Mouse (Mus musculus): ENCODE data around the gene Smoc1. TPM values are rescaled to one million over a fixed set of nuclear protein-coding genes. Genes with fewer than 3 reads are reported as not detected.

The Smoc1 gene
- polyA plus RNA-seq, 1 experiment: 0.19 TPM

DNA sequence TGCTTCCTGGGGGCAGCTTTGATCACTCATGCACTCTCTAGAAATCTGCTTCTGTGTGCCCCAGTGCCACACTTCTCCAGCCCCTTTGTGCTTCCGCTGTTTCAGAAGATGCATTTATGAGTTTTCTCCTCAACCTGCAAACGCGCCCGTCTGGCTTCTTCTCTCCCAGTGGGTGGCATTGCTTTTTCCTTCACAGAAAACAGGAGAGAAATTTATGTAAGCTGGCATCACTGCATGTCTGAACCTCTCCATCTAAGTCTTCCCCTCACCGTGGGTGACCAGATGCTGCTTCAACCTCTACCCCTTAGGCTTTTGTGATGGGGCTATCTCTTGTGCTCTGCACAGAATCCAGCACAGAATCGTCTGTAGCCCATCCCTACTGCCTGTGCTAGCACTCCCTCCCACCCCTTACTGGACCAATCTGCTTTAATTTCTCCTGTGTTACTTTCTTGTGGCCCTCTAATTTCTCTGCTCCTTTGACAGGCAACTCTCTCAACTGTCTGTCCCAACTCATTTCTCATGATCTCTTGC, 35.3 kb downstream of the Smoc1 start:
- H3ac ChIP-seq (ENCODE audit: control insufficient read depth, insufficient read length): no peak overlapping the region
- TF ChIP-seq TCF12 (IDR thresholded peaks at IDR 0.05; ENCODE audit: insufficient read depth, poor library complexity, severe bottlenecking) (no peak), POLR2AphosphoS2 (IDR thresholded peaks at IDR 0.05; ENCODE audit: insufficient read length, low read depth) (no peak), SRF (IDR thresholded peaks at IDR 0.05; ENCODE audit: control insufficient read depth, insufficient read length, low read depth) (no peak), REST (IDR thresholded peaks at IDR 0.05; ENCODE audit: insufficient read depth, insufficient read length) (no peak), USF1 (IDR thresholded peaks at IDR 0.05; ENCODE audit: low read depth) (no peak), TCF3 (IDR thresholded peaks at IDR 0.05; ENCODE audit: insufficient read length, low read depth) (no peak), E2F4 (IDR thresholded peaks at IDR 0.05; ENCODE audit: insufficient read depth) (no peak), MAX (IDR thresholded peaks at IDR 0.05; ENCODE audit: low read depth) (no peak), MYOG (IDR thresholded peaks at IDR 0.05; ENCODE audit: control insufficient read depth in 1 of 3, insufficient read depth in 1 of 3, insufficient read length in 2 of 3, low read depth in 2 of 3) (no peak), POLR2A (IDR thresholded peaks at IDR 0.05; ENCODE audit: insufficient read length, low read depth) (no peak), CEBPB (IDR thresholded peaks at IDR 0.05; ENCODE audit: insufficient read depth, poor library complexity, severe bottlenecking) (no peak), MYOD1 (IDR thresholded peaks at IDR 0.05; ENCODE audit: control insufficient read depth in 1 of 3, insufficient read length in 2 of 3, low read depth in 2 of 3) (no peak)
- H3K79me2 ChIP-seq (ENCODE audit: control insufficient read depth, insufficient read depth): no peaks in the 10 kb centered on the region
- no peak overlapping the region for H3K4me2 ChIP-seq (ENCODE audit: low read depth)
- no peak overlapping the region for H3K4me3 ChIP-seq
- no peaks in the 10 kb centered on the region for H3K36me3 ChIP-seq (ENCODE audit: control insufficient read depth, insufficient read depth)
- H3K27me3 ChIP-seq (ENCODE audit: control insufficient read depth, insufficient read depth, insufficient read length): peaks cover 7% of the 10 kb centered on the region

DNA sequence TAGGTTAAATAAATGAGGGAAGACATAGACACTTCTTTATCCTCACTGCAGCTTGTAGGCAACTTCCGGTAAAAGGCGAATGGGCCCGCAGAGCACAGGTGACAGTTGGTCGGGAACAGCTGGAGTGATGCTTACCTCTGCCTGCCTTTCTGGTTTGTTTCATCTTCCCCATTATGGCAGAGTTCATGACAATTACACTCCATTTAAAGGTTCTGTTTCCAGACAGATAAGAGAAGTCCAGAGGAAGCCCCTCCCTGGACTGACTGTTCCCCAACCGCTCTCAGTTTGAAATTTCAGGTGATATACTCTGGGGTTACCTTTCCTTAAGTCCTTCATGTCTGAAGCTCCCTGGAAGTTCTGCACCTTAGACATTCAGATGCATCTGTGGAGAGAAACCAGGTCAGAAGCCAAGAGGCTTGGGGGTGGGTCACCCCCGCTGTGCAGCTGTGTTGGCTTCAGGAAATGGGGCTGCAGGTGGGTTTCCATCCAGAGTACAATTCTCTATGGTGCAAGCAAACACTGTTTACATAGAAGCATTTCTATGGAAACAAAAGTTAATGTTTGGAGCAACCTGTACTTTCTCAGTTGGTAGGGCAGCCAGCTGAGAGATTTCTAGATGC, 36.8 kb downstream of the Smoc1 start:
- no peak overlapping the region for H3ac ChIP-seq (ENCODE audit: control insufficient read depth, insufficient read length)
- no peak overlapping the region for H3K4me3 ChIP-seq
- H3K79me2 ChIP-seq (ENCODE audit: control insufficient read depth, insufficient read depth): no peaks in the 10 kb centered on the region
- no peaks in the 10 kb centered on the region for H3K36me3 ChIP-seq (ENCODE audit: control insufficient read depth, insufficient read depth)
- peaks cover 7% of the 10 kb centered on the region for H3K27me3 ChIP-seq (ENCODE audit: control insufficient read depth, insufficient read depth, insufficient read length)
- no peak for TF ChIP-seq POLR2A (IDR thresholded peaks at IDR 0.05; ENCODE audit: insufficient read length, low read depth)
- no peak for TF ChIP-seq USF1 (IDR thresholded peaks at IDR 0.05; ENCODE audit: low read depth)
- TF ChIP-seq REST (IDR thresholded peaks at IDR 0.05; ENCODE audit: insufficient read depth, insufficient read length): no peak
- TF ChIP-seq MYOG (IDR thresholded peaks at IDR 0.05; ENCODE audit: control insufficient read depth in 1 of 3, insufficient read depth in 1 of 3, insufficient read length in 2 of 3, low read depth in 2 of 3): no peak
- TF ChIP-seq SRF (IDR thresholded peaks at IDR 0.05; ENCODE audit: control insufficient read depth, insufficient read length, low read depth): no peak
- TF ChIP-seq TCF12 (IDR thresholded peaks at IDR 0.05; ENCODE audit: insufficient read depth, poor library complexity, severe bottlenecking): no peak
- TF ChIP-seq MAX (IDR thresholded peaks at IDR 0.05; ENCODE audit: low read depth): no peak
- TF ChIP-seq MYOD1 (IDR thresholded peaks at IDR 0.05; ENCODE audit: control insufficient read depth in 1 of 3, insufficient read length in 2 of 3, low read depth in 2 of 3): no peak
- TF ChIP-seq TCF3 (IDR thresholded peaks at IDR 0.05; ENCODE audit: insufficient read length, low read depth): no peak
- no peak for TF ChIP-seq E2F4 (IDR thresholded peaks at IDR 0.05; ENCODE audit: insufficient read depth)
- no peak for TF ChIP-seq POLR2AphosphoS2 (IDR thresholded peaks at IDR 0.05; ENCODE audit: insufficient read length, low read depth)
- H3K4me2 ChIP-seq (ENCODE audit: low read depth): no peak overlapping the region

DNA sequence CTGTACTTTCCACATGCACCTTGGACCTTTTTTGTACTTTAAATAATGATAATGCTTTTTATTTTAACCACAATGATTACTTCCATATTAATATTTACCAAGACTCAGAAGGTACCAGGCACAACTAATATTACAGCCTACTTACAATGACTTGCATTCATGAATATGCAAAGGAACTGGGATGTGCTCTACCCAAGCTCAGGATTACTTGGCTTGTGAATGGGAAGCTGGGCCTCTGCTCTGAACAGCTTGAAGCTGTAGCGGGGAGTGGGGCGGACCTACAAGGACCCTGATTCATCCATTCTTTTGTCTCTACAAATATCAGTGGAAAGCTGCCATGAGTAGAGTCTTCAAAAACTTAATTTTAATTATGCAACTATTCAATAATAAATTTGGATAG, 47.5 kb downstream of the Smoc1 start:
- TF ChIP-seq CEBPB (IDR thresholded peaks at IDR 0.05; ENCODE audit: insufficient read depth, poor library complexity, severe bottlenecking): no peak
- TF ChIP-seq POLR2AphosphoS2 (IDR thresholded peaks at IDR 0.05; ENCODE audit: insufficient read length, low read depth): no peak
- TF ChIP-seq USF1 (IDR thresholded peaks at IDR 0.05; ENCODE audit: low read depth): no peak
- TF ChIP-seq MAX (IDR thresholded peaks at IDR 0.05; ENCODE audit: low read depth): no peak
- no peak for TF ChIP-seq MYOG (IDR thresholded peaks at IDR 0.05; ENCODE audit: control insufficient read depth in 1 of 3, insufficient read depth in 1 of 3, insufficient read length in 2 of 3, low read depth in 2 of 3)
- TF ChIP-seq E2F4 (IDR thresholded peaks at IDR 0.05; ENCODE audit: insufficient read depth): no peak
- no peak for TF ChIP-seq SRF (IDR thresholded peaks at IDR 0.05; ENCODE audit: control insufficient read depth, insufficient read length, low read depth)
- no peak for TF ChIP-seq TCF12 (IDR thresholded peaks at IDR 0.05; ENCODE audit: insufficient read depth, poor library complexity, severe bottlenecking)
- TF ChIP-seq TCF3 (IDR thresholded peaks at IDR 0.05; ENCODE audit: insufficient read length, low read depth): no peak
- no peak for TF ChIP-seq MYOD1 (IDR thresholded peaks at IDR 0.05; ENCODE audit: control insufficient read depth in 1 of 3, insufficient read length in 2 of 3, low read depth in 2 of 3)
- TF ChIP-seq REST (IDR thresholded peaks at IDR 0.05; ENCODE audit: insufficient read depth, insufficient read length): no peak
- TF ChIP-seq POLR2A (IDR thresholded peaks at IDR 0.05; ENCODE audit: insufficient read length, low read depth): no peak
- Histone ChIP-seq H3K36me3 (ENCODE audit: control insufficient read depth, insufficient read depth) (no peaks in the 10 kb centered on the region), H3K4me3 (no peak overlapping the region), H3ac (ENCODE audit: control insufficient read depth, insufficient read length) (no peak overlapping the region), H3K27me3 (ENCODE audit: control insufficient read depth, insufficient read depth, insufficient read length) (peaks cover 13% of the 10 kb centered on the region), H3K4me2 (ENCODE audit: low read depth) (no peak overlapping the region), H3K79me2 (ENCODE audit: control insufficient read depth, insufficient read depth) (no peaks in the 10 kb centered on the region)

DNA sequence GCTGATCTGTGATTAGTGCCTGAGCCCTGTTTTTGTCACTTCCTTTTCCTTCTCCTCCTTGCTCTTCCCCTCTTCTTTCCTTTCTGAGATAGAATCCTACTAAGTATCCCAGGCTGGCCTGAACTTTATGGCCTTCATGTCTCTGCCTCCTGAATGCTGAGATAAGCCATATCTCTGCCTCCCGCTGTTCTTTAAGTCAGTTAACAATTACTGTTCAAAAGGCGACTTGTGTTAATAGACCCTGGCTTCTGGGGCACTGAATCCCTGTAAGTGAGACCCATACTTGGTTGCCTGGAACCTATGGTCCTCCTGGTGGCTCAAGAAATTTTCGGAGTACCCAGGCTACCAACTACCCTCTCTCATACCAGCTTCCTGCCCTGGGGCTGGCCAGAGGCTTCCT, 48.3 kb downstream of the Smoc1 start:
- Histone ChIP-seq H3K4me2 (ENCODE audit: low read depth) (no peak overlapping the region), H3K36me3 (ENCODE audit: control insufficient read depth, insufficient read depth) (no peaks in the 10 kb centered on the region), H3ac (ENCODE audit: control insufficient read depth, insufficient read length) (no peak overlapping the region), H3K4me3 (no peak overlapping the region), H3K27me3 (ENCODE audit: control insufficient read depth, insufficient read depth, insufficient read length) (peaks cover 12% of the 10 kb centered on the region), H3K79me2 (ENCODE audit: control insufficient read depth, insufficient read depth) (no peaks in the 10 kb centered on the region)
- TF ChIP-seq CEBPB (IDR thresholded peaks at IDR 0.05; ENCODE audit: insufficient read depth, poor library complexity, severe bottlenecking) (no peak), REST (IDR thresholded peaks at IDR 0.05; ENCODE audit: insufficient read depth, insufficient read length) (no peak), POLR2AphosphoS2 (IDR thresholded peaks at IDR 0.05; ENCODE audit: insufficient read length, low read depth) (no peak), MYOG (IDR thresholded peaks at IDR 0.05; ENCODE audit: control insufficient read depth in 1 of 3, insufficient read depth in 1 of 3, insufficient read length in 2 of 3, low read depth in 2 of 3) (no peak)
